Mouse (Mus musculus) ES-E14 (cell line): Measurements from ENCODE around the gene N4bp2l2.

ENCODE experiments used
- HCFC1 ChIP-seq: IDR thresholded peaks from 2 replicates; pipeline ENCODE4 v1.6.1; 2012; ENCODE audit warnings: low read length, inconsistent platforms, borderline replicate concordance; ENCODE audit not compliant: insufficient read depth
- MAFK ChIP-seq: IDR thresholded peaks from 2 replicates; pipeline ENCODE4 v1.6.1; 2014; ENCODE audit warnings: mild to moderate bottlenecking, low read depth, low read length, inconsistent platforms; ENCODE audit not compliant: insufficient read depth
- ZC3H11A ChIP-seq: IDR thresholded peaks from 2 replicates; pipeline ENCODE4 v1.6.1; 2012; ENCODE audit warnings: low read depth, mild to moderate bottlenecking, inconsistent platforms, low read length, borderline replicate concordance
- ZNF384 ChIP-seq: IDR thresholded peaks from 2 replicates; pipeline ENCODE4 v1.6.1; 2012; ENCODE audit warnings: low read depth, low read length, inconsistent platforms

DNA sequence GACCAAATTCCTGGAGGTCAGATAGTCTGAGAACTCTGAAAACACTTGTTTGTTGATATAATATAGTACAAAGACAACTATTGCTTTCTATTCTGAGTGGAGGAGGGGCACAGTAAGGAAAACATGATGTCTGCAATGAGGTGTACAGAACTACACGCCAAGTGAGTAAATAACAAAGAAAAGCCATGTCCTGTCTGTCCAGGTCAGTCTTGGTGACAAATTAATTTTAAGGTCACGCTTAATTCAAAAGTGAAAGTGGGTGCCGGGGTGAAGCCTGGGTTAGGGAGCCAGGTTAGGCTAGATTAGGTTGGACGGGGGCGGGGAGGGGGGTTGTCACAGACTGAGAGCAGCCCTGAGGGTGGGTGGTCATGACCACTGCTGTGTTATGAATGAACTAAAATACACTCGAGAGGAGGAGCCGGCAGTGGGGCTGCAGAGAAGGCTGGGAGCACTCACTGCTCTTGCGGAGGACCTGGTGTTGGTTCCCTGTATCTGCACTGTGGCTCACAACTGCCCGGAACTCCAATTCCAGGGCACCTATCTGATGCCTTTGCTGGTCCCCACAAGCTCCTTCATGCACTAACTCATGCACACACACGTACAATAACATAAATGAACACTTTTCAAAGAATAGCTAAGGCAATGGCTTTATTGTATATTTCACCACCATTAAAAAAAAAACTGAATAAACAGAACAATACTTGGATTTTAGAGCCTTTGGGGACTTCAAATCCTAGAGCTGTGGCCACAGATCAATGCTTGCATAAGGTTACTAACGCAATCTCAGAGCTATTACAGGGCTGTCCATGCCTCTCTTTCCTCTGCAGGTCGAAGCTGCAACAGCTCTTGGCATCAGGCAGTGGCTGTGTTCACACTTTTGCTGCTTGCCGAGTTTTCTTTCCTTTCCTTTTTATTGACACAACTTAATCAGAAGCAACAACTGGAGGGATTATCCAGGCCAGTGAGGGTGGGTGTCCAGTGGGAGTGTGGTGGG lies 66.4 kb downstream of the N4bp2l2 start:
- TF ChIP-seq MAFK (no peak), ZC3H11A (no peak), HCFC1 (no peak), ZNF384 (no peak)
